Mouse (Mus musculus) mouse trophoblast stem cell (cell line): Measurements from ENCODE around the gene Tha1.
"Not testable (repeated sequence)": the region's sequence is repeated elsewhere in the genome, so short reads cannot be mapped to it uniquely, and the experiment has no call there.

Experiments used
- in situ Hi-C, 2 experiments: fragments of 300-500 bp; cut with MseI, MboI; formaldehyde crosslinking; loops; 2 replicates in 1 of 2; 3 replicates in 1 of 2; pipeline ENCODE4 v1.15.1; 2025

Tha1 gene

DNA sequence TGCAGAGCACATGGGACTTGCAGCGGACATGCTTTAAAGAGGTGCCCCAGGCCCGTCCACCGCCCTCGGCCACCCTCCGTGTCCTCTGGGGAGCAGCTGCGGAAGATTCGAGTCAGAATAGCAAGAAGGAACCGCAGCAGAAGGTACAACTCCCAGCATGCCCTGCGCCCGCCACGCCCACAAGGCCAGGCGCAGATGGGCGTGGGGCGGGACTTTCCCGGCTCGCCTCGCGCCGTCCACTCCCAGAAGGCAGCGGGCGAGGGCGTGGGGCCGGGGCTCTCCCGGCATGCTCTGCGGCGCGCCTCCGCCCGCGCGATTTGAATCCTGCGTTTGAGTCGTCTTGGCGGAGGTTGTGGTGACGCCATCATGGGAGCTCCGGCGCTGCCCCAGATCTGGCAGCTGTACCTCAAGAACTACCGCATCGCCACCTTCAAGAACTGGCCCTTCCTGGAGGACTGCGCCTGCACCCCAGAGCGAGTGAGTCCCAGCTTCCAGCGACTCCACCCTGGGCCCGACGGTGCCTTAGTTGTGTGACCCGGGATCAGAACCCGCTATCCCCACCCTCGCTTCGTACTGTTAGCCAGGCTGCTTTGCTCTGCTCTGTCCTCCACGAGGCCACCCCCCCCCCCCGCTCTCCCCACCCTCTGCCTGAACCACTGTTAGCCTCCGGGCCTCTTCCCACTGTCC, 24.2 kb downstream of the Tha1 start, which contains the start of gene Birc5:
Birc5 (plus strand) TSS at position 267 of the 687 bp plus-strand sequence.
- in situ Hi-C loops: no loop called here

DNA sequence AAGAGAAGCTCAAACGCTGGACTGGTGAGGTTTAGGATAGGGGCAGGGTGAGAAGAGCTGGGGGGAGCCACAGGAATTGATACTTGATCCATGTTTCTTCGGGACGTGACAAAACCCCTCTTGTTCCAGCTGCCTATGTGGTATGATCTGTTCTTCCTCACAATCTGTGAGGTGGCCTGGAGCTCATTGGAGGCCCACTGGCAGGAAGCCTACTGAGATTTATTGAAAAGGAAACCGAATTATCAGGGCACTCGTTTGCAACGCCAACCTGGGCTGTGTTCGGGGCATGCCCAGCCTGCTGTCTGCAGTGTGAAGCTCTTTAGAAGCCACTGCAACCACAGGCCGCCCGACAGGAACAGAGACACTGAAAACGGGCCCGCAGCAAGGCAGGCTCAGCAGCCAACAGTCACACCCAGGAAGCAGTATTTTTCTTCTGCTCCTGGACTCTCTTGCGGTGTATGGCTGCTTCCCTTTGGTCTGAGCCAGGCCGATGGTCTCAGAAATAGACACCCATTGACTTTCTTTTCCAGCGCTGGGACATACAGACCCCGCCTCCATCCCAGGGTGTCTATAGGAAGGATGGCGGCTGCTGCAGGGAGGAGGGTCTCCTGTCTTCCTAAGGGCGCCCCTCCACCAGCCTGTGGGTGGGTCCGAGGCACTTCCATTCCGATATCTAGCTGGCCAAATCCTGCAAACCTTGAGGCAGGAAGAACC, 24.9 kb downstream of the Tha1 start:
- in situ Hi-C loops: no loop called here

DNA sequence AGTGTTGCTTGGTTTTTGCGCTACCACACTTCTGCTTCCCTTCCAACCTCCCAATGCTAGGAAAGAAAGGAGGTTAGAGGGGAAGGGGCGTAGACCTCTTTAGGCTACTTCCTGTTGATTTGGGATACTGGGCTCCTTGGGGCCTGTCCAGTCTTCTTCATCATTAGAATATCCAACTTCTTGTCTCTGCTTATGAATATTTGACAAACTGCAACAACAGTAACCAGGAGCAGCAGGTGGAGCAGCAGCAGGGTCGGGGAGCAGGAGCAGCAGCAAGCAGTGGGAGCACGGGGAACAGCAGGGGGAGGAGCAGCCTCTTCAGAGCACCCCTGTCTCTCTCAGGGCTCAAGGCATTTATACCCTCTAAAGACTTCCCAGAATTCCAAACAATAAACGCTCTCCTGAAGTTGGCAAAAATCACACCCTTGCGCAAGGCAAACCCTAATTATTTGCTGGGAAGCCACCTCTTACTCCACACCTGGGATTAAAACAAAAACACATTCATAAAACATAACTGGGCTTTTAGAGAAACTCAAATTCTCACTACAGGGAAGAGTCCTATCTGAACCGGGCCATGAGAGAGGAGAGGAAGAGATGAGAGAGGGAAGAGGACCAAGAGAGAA, 25.6 kb downstream of the Tha1 start:
- in situ Hi-C loops: no loop called here

DNA sequence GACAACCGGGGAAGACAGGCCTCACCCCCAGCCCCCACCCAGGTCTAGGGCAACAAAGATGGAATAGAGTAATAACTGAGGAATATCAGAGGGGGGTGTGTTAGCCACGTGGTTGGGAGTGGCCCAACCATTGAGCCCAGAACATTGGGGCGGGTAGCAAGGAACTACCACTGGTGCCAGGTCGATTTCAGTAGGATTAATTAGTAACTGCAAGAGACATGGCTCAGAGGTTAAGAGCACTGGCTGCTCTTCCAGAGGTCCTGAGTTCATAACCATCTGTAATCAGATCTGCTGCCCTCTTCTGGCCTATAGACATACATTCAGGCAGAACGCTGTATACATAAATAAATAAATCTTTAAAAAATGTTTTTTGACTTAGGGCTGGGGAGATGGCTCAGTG, 26.6 kb downstream of the Tha1 start:
- in situ Hi-C loops: no loop called here

DNA sequence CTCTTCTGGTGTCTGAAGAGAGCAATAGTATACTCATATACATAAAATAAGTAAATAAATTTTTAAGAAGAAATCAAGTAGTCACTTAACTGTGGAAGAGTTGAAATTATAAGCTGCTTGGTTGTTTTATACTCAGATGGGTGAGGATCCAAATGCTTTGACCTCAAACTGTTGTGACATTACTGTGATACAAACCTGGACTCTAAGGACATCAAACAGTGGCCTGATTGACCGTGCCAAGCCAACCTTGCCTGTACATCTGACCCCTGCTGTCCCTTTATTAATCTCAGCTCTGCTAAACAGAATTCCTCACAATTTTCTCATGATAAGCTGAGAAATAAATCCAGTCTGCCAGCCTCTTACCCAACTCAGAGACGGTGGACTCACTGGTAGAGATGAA, 27.6 kb downstream of the Tha1 start:
- in situ Hi-C loops: no loop called here

DNA sequence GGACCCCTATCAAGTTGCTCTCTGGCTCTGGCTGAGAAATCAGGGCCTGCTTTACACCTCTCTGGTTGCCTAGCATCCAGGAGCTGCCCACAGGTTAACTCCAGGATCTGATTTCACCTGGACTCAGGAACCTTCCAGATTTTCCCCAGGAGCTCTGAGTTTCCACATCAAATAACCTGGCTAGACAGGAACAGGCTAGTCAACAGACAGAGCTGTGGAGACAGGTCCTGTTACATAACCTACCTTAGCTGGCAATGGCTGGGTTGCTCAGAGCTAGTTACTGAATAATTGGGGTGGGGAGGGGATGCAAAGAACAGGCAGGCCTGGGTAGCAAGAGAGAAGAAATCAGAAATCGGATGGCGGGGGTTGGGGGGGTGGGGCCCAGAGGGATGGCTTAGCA, 28.3 kb downstream of the Tha1 start:
- in situ Hi-C loops: no loop called here

DNA sequence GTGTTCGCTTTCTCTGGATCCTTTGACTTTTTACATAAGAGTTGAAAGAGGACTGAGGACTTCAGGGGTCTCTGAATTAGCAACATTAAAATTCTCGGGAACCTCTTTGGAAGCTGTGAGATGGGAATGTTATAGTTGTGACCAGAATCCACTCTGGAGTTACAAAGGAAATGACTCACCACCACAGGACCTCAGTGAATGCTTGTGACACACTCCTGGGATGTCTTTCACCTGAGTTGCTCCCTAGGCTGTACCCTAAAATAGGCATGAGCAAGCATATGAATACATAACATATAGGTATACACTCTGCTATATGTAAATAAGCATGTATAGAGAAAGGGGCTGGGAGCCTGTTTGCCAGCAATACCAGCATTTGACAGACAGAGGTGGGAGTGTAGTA, 29.8 kb downstream of the Tha1 start:
- in situ Hi-C loops: no loop called here

DNA sequence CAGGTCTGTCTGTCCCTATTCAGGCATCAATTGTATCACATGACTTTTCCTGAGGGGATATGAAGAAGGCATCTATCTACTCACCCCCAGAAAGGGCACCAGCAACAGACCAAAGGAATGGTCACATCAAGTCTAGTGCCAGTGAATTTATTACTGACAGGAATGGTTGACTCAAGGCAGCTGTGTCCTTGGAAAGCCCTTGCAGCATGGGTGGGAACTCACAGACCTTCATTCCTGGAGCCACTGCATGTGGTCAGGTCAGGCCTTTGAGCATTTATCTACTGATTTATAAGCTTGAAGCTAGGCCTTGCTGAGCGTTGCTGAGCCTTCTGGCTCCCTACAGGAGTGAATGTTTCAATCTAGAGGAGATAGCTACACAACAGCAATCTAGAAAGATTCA, 32.4 kb downstream of the Tha1 start:
- in situ Hi-C loops: no loop called here

DNA sequence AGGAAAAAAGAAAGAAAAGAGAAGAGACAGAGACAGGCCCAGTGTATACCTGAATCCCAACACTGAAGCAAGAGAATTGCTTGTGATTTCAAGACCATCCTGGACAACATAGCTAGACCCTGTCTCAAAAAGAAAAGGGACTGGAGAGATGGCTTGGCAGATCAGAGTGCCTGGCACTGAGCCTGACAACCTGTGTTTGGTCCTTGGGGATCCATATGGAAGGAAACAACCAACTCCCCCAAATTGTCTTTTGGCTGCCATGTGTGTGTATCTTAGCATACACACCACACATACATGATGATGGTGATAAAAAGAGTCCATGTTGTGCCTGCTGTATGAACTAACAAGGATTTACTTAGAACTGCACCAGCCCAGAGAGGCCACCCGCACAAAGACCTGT, 34.3 kb downstream of the Tha1 start:
- in situ Hi-C loops: no loop called here

DNA sequence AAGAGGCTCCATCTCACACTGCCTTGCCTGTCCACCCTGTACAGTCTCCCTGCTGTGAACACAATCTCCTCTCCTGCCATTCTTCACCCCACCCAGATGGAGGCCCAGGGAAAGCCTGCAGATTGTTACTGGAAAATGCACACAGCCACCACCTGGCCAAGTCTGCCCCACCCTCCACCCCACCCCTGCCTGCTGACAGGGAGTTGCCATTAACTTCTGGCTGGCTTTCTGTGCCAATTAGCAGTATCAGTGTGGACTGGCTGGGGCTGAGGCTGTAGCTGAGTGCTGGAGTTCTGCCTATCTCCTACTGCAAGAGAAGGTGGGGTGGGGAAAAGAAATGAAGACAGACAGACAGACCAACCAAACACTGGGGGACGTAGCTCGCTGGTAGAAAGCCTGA, 34.7 kb downstream of the Tha1 start:
- in situ Hi-C loops: no loop called here

DNA sequence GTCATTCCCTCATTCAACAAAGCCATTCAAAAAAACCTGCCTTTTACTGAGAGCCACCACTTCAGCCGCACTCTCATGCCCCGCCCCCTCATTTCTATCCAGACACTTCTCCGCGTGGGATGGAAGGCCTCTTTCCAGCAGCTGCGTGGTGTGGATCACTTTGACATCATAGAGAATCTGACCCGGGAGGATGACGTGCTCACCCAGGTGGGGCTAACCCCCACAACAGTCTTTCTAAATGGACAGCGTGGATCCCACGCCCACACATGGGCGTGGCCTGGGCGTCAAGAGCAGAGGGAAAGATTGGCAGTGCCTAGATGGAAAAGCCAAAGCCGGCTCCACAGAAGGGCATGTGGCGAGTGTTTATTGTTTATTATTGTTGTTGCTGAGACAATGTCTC, 37.0 kb downstream of the Tha1 start:
- in situ Hi-C loops: no loop called here

DNA sequence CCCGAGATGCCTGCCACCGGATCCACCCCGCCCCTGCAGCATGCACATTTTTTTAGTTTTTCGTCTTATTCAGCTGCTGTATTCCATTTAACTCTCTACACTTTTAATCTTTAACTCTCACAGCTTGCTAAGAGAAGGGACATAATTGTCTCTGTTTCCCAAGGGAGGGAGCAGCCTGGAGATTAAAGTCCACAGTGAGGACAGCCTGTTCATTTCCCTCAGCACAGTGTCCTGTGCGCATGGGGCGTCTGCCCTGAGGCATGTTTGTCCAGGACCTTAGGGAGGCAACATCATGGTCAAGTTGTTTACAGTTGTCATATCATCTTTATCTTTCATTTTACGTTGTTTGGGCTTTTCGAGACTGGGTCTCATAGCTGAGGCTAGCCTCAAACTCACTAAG, 39.2 kb downstream of the Tha1 start:
- in situ Hi-C loops: no loop called here

DNA sequence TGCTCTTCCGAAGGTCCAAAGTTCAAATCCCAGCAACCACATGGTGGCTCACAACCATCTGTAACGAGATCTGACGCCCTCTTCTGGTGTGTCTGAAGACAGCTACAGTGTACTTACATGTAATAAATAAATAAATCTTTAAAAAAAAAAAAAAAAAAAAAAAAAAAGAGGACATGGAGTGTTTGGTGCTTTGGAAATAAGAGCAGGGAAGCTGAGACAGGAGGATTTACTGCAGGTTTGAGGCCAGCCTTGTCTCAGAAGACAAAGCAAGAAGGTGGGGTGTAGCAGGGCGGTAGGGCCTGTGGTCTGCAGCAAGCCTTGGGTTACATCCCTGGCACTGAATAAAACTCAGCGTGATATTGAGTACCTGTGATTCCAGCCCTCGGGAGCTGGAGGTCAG, 39.8 kb downstream of the Tha1 start:
- in situ Hi-C loops: not testable (repeated sequence)

DNA sequence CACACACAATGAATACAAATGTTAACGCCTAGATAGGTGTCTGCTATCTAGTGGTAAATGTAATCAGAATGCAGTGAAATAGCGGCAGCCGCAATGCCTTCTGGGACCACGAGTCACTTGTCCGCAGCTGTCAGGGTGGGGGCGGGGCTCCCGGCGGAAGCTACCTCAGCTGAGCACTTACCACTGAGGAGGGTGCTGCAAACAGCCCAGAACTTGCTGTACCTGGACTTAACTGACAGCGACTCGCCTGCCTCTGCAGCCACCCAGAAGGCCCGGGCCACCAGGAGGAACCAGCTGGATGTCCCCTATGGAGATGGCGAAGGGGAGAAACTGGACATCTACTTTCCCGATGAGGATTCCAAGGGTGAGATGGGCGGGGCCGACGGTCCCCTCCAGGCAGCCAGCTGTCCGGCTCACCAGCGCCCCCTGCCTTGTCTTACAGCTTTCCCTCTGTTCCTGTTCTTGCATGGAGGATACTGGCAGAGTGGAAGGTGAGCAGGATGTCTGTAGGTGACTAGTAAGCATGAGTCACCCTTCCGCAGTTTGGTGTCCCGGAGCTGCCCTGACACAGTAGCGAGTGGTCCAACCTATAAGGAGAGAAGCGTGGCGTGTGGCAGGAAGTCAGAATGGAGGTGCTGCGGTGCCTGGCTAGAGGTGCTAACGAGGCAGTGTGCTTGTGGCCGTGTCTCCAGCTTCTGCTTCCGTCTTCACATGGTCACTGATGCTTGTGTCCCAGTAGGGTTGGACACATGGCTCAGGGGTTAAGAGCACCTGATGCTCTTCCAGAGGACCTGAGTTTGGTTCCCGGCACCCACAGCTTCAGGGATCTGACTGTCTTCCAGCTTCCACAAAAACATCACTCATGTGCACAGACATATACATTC, 41.0 kb downstream of the Tha1 start:
- in situ Hi-C loops: no loop called here

DNA sequence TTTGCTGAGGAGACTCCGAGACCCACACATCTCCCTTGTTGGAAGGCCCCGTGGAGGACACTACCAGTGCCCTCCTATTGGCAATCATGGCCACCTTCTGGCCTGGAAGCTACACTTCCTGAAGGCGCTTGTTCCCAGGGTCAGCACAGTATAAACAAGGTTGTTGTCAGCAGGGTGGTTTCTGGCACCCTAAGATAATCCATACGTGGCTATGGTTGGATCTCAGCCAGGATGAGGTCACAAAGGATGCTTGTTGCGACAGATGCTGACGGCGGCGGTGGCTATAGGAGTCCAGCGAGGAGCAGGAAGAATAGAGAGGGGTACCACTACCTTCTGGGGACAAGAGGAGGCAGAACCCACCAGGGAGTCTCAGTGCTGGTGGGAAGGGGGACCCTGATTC, 42.9 kb downstream of the Tha1 start:
- in situ Hi-C loops: no loop called here

DNA sequence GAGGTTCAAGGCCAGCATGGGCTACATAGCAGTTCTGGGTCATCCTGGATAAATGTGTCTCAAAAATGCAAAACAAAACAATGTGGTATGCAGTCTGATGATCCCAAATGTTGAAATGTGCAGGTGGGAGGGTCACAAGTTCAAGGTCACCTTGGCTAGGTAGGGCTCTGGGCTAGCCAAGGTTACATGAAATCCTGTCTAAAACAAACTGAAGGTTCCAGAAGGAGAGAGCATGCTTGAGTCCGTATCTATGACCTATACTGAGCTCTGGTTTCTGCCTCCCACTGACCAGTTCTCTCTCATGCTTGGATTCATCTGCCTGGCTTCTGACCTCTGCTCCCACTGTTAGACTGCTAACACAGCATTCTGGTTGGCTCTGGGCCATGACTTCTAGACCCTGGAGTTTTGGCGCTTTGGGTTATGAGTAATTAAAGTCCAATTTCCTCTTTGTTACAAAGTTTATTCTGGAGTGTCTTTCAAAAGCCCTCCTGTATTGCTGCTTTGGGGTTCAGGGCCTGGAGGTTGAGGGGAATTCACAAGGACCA, 43.5 kb downstream of the Tha1 start:
- in situ Hi-C loops: no loop called here

DNA sequence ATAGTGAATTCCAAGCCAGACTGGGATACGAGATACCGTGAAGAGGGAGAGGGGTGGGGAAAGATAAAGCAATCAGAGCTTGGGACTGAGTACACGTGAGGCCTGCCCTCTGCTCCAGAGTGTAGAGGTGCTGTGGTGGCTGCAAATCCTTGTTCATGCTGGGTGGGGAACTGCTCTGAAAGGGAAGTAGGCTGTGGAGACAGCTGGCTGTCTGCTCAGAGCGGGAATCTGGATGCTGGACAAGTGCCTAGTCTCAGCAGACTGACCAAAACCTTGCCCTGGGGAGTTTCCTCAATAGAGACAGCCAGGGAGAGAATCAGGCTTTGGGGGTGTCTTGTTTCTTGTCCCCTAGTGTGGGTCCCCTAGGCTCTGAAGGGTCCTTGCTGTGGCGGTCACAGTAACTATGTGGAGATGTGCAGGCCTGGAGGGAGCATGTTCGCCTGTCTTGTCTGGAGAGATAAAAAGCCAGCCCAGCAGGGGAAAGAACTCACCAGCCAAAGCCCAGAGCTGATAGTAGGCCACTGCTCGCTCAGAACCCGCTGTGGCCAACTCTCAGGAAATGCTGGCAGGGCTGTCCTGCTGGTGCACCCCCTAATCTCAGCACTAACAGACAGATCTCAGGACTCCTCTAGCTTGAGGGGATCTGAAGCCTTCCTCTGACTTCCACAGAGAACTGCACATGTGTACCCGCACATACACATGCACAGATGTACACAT, 44.2 kb downstream of the Tha1 start:
- in situ Hi-C loops: no loop called here

DNA sequence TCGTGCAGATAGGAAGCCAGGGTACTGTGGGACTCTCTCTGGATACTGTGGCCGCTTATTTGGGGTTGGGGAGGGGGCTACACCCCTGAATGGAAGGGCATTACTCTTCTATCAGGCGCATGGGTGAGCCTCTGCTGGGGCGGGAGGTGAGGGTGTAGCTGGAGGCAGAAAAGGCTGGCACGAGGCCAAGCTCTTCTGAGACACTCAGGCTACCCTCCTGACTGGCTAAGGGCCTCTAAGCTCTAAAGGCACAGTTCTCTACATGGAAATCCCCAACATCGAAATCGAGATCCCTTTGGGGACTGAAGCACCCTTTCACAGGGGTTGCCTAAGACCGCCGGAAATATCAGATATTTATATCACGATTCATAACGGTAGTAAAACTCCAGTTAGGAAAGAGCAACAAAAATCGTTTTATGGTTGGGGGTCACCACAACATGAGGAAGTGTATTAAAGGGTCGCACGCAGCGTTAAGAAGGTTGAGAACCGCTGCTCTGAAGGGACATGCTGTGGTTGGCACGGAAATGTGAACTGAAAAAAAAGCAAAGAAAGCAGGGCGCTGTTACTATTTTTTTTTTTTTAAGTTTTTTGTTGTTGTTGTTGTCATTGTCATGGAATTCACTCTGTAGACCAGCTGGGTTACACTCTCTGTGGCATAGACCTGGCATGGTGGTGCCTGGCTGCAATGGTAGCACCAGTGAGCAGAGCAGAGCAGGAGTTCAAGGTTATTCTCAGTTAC, 45.0 kb downstream of the Tha1 start:
- in situ Hi-C loops: no loop called here

DNA sequence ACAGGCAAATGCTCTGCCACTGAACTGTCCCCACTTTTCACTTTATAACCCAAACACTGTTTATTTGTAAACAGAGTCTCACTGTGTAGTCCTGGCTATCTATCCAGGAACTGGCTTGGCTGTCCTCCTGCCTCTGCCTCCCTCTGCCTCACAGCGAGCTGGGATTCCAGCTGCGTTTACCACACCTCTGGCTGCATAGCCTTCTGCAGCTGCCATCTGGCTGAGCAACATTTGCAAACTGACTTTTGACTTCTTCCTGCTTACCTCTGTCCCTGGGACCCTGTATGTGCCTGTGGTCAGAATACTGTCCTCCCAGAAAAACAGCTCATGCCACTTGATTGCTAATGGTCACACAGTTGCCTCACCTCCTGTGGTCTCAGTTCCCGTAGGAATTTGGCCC, 45.9 kb downstream of the Tha1 start:
- in situ Hi-C loops: no loop called here

DNA sequence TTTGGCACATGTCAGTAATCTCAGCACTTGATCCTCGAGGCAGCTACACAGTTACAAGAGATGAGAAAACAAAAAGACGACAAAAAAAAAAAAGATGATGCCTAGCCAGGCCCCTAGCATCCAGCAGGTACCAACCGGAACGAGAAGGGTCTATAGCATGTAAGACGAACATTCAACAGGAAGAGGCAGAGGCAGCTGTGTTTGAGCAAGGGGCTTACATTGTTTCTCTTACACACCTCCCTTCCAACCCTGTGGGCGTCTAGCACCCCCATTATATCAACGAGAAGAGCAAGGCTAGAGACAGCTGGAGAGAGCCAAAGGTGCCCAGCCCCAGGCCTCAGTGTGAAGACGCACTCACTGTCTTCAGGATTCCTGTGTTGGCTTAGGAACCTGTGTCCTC, 46.4 kb downstream of the Tha1 start:
- in situ Hi-C loops: no loop called here
